Mouse (Mus musculus) skeletal muscle tissue, adult 2 months (tissue): ENCODE data around the gene Tuba1a.
A peak's percentile ranks its signal among the peaks of the same experiment; 100 is the strongest.

Source experiments
- DNase-seq: peaks from one replicate; pipeline ENCODE4 v3.0.0-alpha.2; 2012; ENCODE audit warnings: low read depth, low spot score

Tuba1a gene

GRCm38 (mm10) chr15:98953401-98954356 lies at the start of gene Tuba1a, which contains the start of gene Gm49450:
Gene Tuba1a (minus strand): TSS chr15:98953703.
Gene Gm49450 (minus strand): TSS chr15:98953551.
- DNase-seq: peak; percentile 95

GRCm38 (mm10) chr15:99001451-99001931 lies 48.0 kb upstream of the Tuba1a start:
- no peak for DNase-seq

- DNase-seq: no peak
Measured at GRCm38 (mm10) chr15:99000535-99001283, 47.2 kb upstream of the Tuba1a start.

GRCm38 (mm10) chr15:98998775-98999157 lies 45.3 kb upstream of the Tuba1a start:
- no peak for DNase-seq

GRCm38 (mm10) chr15:98997938-98998774 lies 44.7 kb upstream of the Tuba1a start:
- no peak for DNase-seq

- DNase-seq: no peak
Measured at GRCm38 (mm10) chr15:98996840-98997239, 43.3 kb upstream of the Tuba1a start.

- no peak for DNase-seq
Measured at GRCm38 (mm10) chr15:98994957-98995520, 41.5 kb upstream of the Tuba1a start.

- peak; percentile 95 for DNase-seq
Measured at GRCm38 (mm10) chr15:98993865-98994264, 40.4 kb upstream of the Tuba1a start.

GRCm38 (mm10) chr15:98993093-98993793 lies 39.7 kb upstream of the Tuba1a start:
- peak; percentile 95 for DNase-seq

GRCm38 (mm10) chr15:98992086-98992912 lies 38.8 kb upstream of the Tuba1a start:
- DNase-seq: peak; percentile 64

- no peak for DNase-seq
Measured at GRCm38 (mm10) chr15:98991540-98992050, 38.1 kb upstream of the Tuba1a start.

- peak; percentile 61 for DNase-seq
Measured at GRCm38 (mm10) chr15:98990669-98991539, 37.4 kb upstream of the Tuba1a start.

- no peak for DNase-seq
Measured at GRCm38 (mm10) chr15:98989701-98990430, 36.4 kb upstream of the Tuba1a start.

GRCm38 (mm10) chr15:98988787-98989186 lies 35.3 kb upstream of the Tuba1a start:
- no peak for DNase-seq

GRCm38 (mm10) chr15:98987661-98988181 lies 34.2 kb upstream of the Tuba1a start:
- DNase-seq: no peak

GRCm38 (mm10) chr15:98987077-98987630 lies 33.7 kb upstream of the Tuba1a start:
- peak; percentile 71 for DNase-seq
